Mouse (Mus musculus): Measurements from ENCODE around the gene Rps6kb2. TPM values are rescaled to one million over a fixed set of nuclear protein-coding genes. Genes with fewer than 3 reads are reported as not detected.

The Rps6kb2 gene
- polyA plus RNA-seq (2021; fragmentation: Nextera tagmentation) = 7.5 and 9.5 TPM in 2 replicates
- long read RNA-seq, experiment 1, full-length matches to known transcripts = 4 of 8 reads
- long read RNA-seq, experiment 1, partial matches to known transcripts = 1 of 8 reads
- long read RNA-seq, experiment 1, other reads (novel, unspliced or antisense) = 3 of 8 reads
- long read RNA-seq, experiment 2, full-length matches to known transcripts = 27 of 72 reads
- long read RNA-seq, experiment 2, partial matches to known transcripts = 6 of 72 reads
- long read RNA-seq, experiment 2, other reads (novel, unspliced or antisense) = 39 of 72 reads

DNA sequence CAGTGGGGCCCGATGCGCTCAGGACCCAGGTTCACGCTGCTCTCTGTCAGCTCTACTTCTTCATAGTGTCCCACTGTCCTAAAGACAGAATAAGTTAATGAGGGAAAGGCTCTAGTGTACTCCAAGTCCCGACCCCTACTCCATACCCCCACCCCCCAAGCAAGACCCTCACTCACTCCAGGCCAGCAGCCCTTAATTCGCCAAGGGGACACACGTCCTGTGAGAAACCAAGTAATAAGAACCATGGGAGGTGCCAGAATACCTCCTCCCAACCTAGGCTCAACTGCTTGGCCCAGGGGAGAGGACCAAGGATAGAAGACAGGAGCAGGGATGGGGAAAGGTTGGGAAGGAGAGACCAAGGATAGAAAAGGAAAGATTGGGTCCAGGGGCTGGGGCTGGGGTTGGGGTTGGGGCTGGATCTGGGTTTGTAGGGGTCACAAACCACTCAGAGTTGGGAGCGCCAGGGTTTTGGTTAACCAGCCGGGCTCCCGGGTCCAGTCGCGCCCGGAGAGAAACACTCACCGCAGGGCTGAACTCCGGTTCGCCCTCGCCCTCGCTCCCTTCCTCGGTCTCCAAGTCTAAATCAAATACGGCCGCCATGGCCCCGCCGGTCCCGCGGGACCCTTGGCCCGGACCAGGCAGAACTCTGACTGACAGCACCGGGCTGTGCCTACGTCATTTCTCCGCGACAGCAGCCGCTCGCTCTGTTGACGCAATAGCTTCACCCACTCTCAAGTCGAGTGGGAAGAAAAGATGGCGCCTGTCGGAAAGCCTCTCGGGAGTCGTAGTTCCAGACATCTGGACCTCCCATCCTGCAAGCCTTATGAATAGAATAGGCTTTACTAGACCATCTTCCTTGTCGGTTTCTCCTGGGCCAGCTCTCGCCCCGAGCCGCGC is at the start of gene Rps6kb2:
Gene Rps6kb2 (minus strand): TSS at position 709 of the 897 bp plus-strand sequence.

DNA sequence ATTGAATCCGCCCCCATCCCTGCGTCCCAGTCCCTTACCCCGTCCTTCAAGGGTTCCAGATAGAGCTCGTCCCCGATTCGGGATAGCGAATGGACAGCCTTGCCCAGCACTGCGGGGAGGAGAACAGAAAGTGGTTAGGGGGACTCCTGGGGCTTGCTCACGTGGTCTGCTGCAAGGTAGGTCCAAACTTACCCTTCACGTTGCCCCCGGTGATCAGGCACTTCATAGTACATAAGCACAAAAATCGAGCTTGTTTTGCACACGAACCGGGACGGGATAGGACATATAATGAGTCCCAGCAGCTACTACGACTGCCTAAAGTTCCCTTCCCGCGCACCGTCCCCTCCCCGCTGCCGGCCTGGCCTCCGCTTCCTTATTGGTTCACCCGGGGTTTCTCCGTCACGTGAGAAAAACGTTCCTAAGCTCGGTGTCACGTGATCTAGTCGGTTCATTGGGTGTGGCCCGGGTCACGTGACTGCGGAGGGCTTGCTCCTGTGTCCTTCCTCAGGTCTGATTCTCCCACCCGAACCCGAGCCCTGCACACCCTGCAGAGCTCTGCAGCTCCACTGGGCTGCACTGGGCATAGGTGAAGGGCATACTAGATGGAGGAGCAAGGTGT is 38.2 kb upstream of the Rps6kb2 start, which contains the start of gene Rad9a:
Gene Rad9a (minus strand): TSS at position 372 of the 619 bp plus-strand sequence.

DNA sequence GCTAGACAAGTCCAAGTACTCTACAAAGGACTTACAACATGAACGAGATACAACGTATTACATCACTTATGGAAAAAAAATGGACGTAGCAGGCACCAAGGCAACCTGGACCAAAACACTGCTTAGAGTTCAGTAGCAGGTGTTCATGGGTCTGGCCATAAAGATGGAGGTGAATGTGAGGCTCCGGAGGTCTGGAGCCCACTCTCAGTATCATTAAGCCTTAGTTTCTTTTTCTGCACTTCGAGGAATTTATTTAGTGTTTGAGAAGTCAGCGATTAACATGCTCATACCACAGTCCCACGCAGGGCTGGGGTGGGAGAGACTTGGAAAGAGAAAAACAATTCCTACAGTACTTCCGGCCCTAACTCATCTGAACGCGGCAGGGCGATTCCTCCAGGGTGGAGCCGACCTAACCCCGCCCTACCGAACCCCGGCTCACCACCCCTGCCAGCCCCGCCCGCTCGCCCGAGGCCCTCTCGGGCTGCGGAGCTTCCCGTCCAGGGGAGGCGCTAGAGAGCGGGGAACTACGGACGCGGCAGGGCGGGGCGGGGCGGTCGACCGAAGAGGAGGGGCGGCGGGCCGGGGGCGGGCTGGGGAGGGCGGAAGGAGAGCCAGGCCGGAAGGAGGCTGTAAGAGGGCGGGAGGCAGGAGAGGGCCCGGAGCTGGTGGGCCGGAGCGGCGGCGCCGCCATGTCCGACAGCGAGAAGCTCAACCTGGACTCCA is 28.5 kb upstream of the Rps6kb2 start, which contains the start of gene Ppp1ca:
Gene Ppp1ca (plus strand): TSS at position 538 of the 723 bp plus-strand sequence.

DNA sequence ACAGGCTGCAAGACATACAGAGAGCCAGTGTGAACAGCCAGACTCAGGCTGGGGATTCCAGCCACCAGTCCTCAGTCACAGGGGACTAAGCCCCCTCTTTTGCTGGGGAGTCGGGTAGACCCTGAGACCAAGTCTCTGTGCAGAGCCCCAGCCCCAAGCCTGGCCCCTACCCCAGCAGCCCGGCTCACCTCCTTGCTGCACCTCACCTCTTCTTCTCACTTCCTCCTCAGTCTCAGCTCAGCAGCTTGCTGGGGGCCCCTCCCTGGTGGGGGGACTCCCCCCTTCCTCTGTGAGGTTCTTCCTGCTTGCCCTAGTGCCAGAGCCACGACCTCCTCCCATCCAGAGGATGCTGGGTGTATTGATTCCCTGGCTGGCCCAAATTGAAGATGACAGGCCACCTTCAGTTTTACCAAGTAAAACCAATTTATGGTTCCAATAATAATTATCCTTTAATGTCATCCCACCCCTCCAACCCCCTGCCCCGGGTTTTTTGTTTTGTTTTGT is 27.7 kb upstream of the Rps6kb2 start, which contains the start of gene Tbc1d10c:
Gene Tbc1d10c (minus strand): TSS at position 454 of the 504 bp plus-strand sequence.

DNA sequence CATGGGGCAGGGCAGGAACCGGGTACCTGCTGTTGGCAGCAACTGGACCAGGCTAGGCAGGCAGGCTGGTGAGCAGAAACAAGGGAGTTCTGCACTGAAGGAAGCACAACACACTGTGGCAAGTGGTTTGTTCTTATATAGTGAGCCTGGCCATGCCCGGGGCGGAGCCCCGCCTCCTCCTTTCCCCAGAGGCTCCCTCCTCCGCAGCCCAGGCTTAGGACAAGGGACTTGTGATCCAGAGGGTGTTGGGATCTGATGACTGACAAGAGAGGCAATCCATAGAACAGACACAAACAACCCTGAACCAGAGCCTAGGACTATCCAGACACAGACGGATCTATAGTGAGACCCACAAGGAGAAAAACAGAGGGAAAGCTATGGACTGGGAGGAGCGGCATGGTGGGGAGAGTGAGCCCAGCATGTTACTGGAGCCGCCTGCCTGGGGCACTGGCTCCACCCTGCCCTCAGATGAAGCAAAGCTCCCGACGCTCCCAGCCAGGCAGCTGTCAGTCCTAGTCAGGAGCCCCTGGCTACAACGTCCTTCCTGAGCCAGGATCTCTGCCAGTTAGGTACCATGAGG is 12.3 kb upstream of the Rps6kb2 start, which contains the start of gene Carns1:
Gene Carns1 (minus strand): TSS at position 112 of the 580 bp plus-strand sequence.

DNA sequence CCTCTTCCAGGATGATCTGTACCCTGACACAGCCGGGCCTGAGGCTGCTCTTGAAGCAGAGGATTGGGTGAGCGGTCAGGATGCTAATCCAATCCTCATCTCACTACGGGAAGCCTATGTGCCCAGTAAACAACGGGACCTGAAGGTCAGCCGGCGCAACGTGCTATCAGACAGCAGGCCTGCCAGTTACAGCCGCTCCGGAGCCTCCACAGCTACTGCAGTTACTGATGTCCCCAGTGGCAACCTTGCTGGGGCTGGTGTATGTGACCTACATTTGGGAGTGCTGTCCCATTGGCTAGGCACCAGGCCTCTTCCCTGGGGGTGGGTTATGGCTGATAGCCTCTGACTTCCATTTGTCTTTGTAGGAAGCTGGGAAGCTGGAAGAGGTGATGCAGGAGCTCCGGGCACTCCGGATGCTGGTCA is 9.9 kb downstream of the Rps6kb2 start, which contains the start of gene Ptprcap:
Gene Ptprcap (plus strand): TSS at position 373 of the 423 bp plus-strand sequence.

DNA sequence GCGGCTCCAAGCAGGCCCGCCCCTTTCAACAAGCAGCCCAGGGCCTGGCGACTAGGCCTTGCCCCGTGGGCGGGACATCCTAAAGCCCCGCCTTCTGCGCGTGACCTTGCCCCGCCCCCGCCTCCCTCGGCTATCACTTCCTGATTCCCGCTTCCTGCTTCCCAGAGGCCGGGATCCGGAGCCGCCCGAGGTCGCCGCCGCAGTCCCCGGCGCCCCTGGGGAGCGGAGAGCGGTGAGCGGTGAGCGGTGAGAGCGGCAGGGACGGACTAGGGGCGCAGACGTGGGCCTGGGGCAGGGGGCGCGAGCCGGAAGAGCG is 14.7 kb downstream of the Rps6kb2 start, which contains the start of gene Coro1b:
Gene Coro1b (plus strand): TSS at position 129 of the 316 bp plus-strand sequence.

DNA sequence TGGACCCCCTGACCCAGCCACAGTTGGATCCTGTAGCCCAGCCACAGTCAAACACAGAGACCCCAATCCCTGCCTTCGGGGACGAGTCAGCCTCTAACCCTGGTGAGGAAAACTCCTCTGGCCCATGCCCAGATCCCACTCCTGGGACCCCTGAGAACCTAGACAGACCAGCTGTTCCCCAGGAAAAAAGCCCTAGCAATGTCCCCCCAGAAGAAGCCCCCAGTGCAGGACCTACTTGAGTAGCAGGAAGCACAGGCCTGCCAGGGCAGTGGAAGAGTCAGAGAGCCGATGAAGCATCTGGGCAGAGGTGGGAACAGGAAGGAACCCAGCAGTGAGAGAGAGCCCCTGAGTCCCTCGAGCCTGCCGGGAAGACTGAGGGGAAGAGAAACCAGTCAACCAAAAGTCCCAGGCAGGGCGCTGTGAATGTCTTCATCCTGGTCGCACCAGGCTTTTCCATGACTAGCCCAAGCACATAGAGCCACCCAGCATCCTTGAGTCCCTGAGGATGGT is 19.3 kb downstream of the Rps6kb2 start, which contains the start of gene Cabp4:
Gene Cabp4 (minus strand): TSS at position 275 of the 510 bp plus-strand sequence.

DNA sequence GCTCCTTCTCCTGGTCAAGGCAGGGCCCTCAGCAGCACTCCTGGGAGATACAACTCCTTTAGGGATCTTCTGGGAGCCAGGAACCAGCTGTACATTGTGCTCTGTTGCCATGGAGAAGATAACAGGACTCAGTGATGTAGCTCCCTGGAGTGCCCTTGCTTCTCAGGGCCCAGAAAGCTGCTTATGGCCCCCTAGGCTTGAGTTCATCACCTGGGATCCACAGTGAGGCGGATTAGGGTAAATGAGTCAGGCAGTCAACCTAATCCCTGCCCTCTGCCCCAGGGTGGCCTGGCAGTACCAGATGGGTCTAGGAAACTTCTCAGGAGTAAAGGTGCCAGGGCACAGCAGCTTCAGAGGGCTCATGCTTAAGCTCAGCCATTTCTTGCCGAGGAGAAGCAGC is 23.7 kb downstream of the Rps6kb2 start, which contains the start of gene Gpr152:
Gene Gpr152 (plus strand): TSS at position 342 of the 400 bp plus-strand sequence.

DNA sequence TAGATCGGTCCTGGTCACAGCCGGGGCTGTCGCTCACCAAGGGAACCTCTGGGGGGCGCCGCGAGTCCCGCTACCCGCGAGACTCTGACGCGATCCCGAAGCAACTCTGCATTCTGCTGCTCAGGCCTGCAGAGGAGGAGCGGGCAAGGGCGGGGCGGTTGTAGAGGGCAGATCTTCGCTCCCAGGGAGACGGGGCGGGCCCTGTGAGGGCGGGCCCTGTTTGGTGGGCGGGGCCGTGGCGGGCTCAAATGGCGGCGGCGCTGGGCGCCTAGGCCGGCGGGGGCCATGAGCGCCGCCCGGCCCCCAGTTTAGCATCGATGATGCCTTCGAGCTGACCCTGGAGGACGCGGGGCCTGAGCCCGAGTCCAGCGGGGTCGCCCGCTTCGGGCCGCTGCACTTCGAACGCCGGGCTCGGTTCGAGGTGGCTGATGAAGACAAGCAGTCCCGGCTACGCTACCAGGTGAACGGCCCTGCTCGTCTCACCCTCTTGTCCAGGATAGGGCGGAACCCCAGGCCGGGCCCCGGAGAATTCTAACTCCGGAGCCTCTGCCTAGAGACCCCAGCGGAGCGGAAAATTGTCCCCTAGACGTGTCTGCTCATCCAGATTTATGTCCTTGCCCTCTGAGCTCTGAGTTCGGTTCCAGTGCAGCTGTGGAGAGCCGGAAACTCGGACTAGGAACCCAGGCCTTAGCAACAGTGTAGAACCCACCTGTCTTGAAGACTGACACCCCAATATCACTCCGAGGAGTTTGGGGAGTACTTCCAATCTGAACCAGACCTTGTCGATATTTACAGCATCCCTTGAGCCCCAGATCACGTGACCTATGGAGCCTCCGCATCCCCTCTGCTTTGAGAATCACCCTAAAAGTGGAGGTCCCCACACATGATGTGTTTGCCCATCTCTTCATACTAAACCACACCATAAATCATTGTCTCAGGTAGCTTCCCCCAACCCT is 37.1 kb downstream of the Rps6kb2 start, which contains the start of gene Aip:
Gene Aip (minus strand): TSS at position 118 of the 956 bp plus-strand sequence.

Other genes with a start within 250 kb of the Rps6kb2 start
- 7.0 and 8.7 TPM in 2 replicates for gene Aldh3b1, start 233.5 kb downstream of the Rps6kb2 start, polyA plus RNA-seq (2021; fragmentation: Nextera tagmentation)
- 25.0 and 27.9 TPM in 2 replicates for gene Unc93b1, start 228.2 kb downstream of the Rps6kb2 start, polyA plus RNA-seq (2021; fragmentation: Nextera tagmentation)
- gene Aldh3b3, start 204.7 kb downstream of the Rps6kb2 start, polyA plus RNA-seq (2021; fragmentation: Nextera tagmentation) = not detected in 2 replicates
- 2.3 and 2.5 TPM in 2 replicates for gene Aldh3b2, start 191.0 kb downstream of the Rps6kb2 start, polyA plus RNA-seq (2021; fragmentation: Nextera tagmentation)
- gene Acy3, start 176.8 kb downstream of the Rps6kb2 start, polyA plus RNA-seq (2021; fragmentation: Nextera tagmentation) = 2.2 and 3.3 TPM in 2 replicates
- gene Tbx10, start 170.6 kb downstream of the Rps6kb2 start, polyA plus RNA-seq (2021; fragmentation: Nextera tagmentation) = 0.10 TPM in 1 of 2 replicates, not detected in the other
- gene Nudt8, start 162.8 kb downstream of the Rps6kb2 start, polyA plus RNA-seq (2021; fragmentation: Nextera tagmentation) = 22.0 and 24.3 TPM in 2 replicates
- 0.09 and 0.10 TPM in 2 replicates for gene Gm49405, start 162.7 kb downstream of the Rps6kb2 start, polyA plus RNA-seq (2021; fragmentation: Nextera tagmentation)
- gene Doc2g, start 160.0 kb downstream of the Rps6kb2 start, polyA plus RNA-seq (2021; fragmentation: Nextera tagmentation) = 2.8 and 2.9 TPM in 2 replicates
- 448 and 464 TPM in 2 replicates for gene Ndufv1, start 150.5 kb downstream of the Rps6kb2 start, polyA plus RNA-seq (2021; fragmentation: Nextera tagmentation)
- gene Gstp1, start 125.4 kb downstream of the Rps6kb2 start, polyA plus RNA-seq (2021; fragmentation: Nextera tagmentation) = 1,221 and 1,279 TPM in 2 replicates
- 2.1 and 2.8 TPM in 2 replicates for gene Gstp2, start 117.3 kb downstream of the Rps6kb2 start, polyA plus RNA-seq (2021; fragmentation: Nextera tagmentation)
- gene Gstp3, start 103.8 kb downstream of the Rps6kb2 start, polyA plus RNA-seq (2021; fragmentation: Nextera tagmentation) = not detected in 2 replicates
- gene Cabp2, start 81.8 kb downstream of the Rps6kb2 start, polyA plus RNA-seq (2021; fragmentation: Nextera tagmentation) = not detected in 2 replicates
- 59.8 and 62.1 TPM in 2 replicates for gene Cdk2ap2, start 66.2 kb downstream of the Rps6kb2 start, polyA plus RNA-seq (2021; fragmentation: Nextera tagmentation)
- gene Pitpnm1, start 63.4 kb downstream of the Rps6kb2 start, polyA plus RNA-seq (2021; fragmentation: Nextera tagmentation) = 52.0 and 59.9 TPM in 2 replicates
- 204 and 212 TPM in 2 replicates for gene Aip, start 37.5 kb downstream of the Rps6kb2 start, polyA plus RNA-seq (2021; fragmentation: Nextera tagmentation)
- gene Gpr152, start 23.6 kb downstream of the Rps6kb2 start, polyA plus RNA-seq (2021; fragmentation: Nextera tagmentation) = not detected in 2 replicates
- 0.04 TPM in 1 of 2 replicates, not detected in the other for gene Cabp4, start 19.3 kb downstream of the Rps6kb2 start, polyA plus RNA-seq (2021; fragmentation: Nextera tagmentation)
- gene Coro1b, start 14.7 kb downstream of the Rps6kb2 start, polyA plus RNA-seq (2021; fragmentation: Nextera tagmentation) = 101 and 105 TPM in 2 replicates
- gene Ptprcap, start 9.8 kb downstream of the Rps6kb2 start, polyA plus RNA-seq (2021; fragmentation: Nextera tagmentation) = 1.2 and 2.0 TPM in 2 replicates
- gene Carns1, start 12.1 kb upstream of the Rps6kb2 start, polyA plus RNA-seq (2021; fragmentation: Nextera tagmentation) = 2.8 and 2.9 TPM in 2 replicates
- gene Tbc1d10c, start 27.9 kb upstream of the Rps6kb2 start, polyA plus RNA-seq (2021; fragmentation: Nextera tagmentation) = 0.19 TPM in 1 of 2 replicates, not detected in the other
- gene Ppp1ca, start 28.7 kb upstream of the Rps6kb2 start, polyA plus RNA-seq (2021; fragmentation: Nextera tagmentation) = 345 and 357 TPM in 2 replicates
- 5.9 and 6.0 TPM in 2 replicates for gene Rad9a, start 38.3 kb upstream of the Rps6kb2 start, polyA plus RNA-seq (2021; fragmentation: Nextera tagmentation)
- 0.18 and 0.26 TPM in 2 replicates for gene Clcf1, start 50.9 kb upstream of the Rps6kb2 start, polyA plus RNA-seq (2021; fragmentation: Nextera tagmentation)
- gene AC109138.7, start 51.0 kb upstream of the Rps6kb2 start, polyA plus RNA-seq (2021; fragmentation: Nextera tagmentation) = not detected in 2 replicates
- 27.9 and 28.1 TPM in 2 replicates for gene Pold4, start 68.5 kb upstream of the Rps6kb2 start, polyA plus RNA-seq (2021; fragmentation: Nextera tagmentation)
- 4.5 and 4.9 TPM in 2 replicates for gene Ssh3, start 105.8 kb upstream of the Rps6kb2 start, polyA plus RNA-seq (2021; fragmentation: Nextera tagmentation)
- 37.6 and 39.0 TPM in 2 replicates for gene Ankrd13d, start 119.8 kb upstream of the Rps6kb2 start, polyA plus RNA-seq (2021; fragmentation: Nextera tagmentation)
- 53.7 and 55.0 TPM in 2 replicates for gene Grk2, start 142.9 kb upstream of the Rps6kb2 start, polyA plus RNA-seq (2021; fragmentation: Nextera tagmentation)
- 13.0 and 15.2 TPM in 2 replicates for gene Kdm2a, start 234.9 kb upstream of the Rps6kb2 start, polyA plus RNA-seq (2021; fragmentation: Nextera tagmentation)